Mouse (Mus musculus) limb, embryonic 13.5 days (tissue): ENCODE results near the gene Aff1. TPM values are rescaled to one million over a fixed set of nuclear protein-coding genes. Genes with fewer than 3 reads are reported as not detected.

Experiments
- ATAC-seq: fragments of 200-750 bp; cut with Nextera tagmentation; 2 replicates; pipeline ENCODE4 v1.8.0; 2017; ENCODE audit warnings: low read depth, moderate number of reproducible peaks, moderate TSS enrichment; ENCODE audit not compliant: low FRiP score
- H3K27ac ChIP-seq: fragments of 300-500 bp; sonication (generic); 2 replicates; pipeline ENCODE4 v1.5.1; 2015; ENCODE audit warnings: inconsistent platforms, mild to moderate bottlenecking, moderate library complexity
- H3K27me3 ChIP-seq: fragments of 300-500 bp; sonication (generic); 2 replicates; pipeline ENCODE4 v1.6.1; 2015; ENCODE audit warnings: mild to moderate bottlenecking, inconsistent platforms
- H3K36me3 ChIP-seq: fragments of 300-500 bp; sonication (generic); 2 replicates; pipeline ENCODE4 v1.6.1; 2015; ENCODE audit warnings: inconsistent platforms, mild to moderate bottlenecking, moderate library complexity
- H3K4me1 ChIP-seq: fragments of 300-500 bp; sonication (generic); 2 replicates; pipeline ENCODE4 v1.6.1; 2015; ENCODE audit warnings: inconsistent platforms
- H3K4me2 ChIP-seq: fragments of 300-500 bp; sonication (generic); replicated peaks from 2 replicates; pipeline ENCODE4 v1.6.1; 2015; ENCODE audit warnings: inconsistent platforms, mild to moderate bottlenecking, moderate library complexity
- H3K4me3 ChIP-seq: fragments of 300-500 bp; sonication (generic); 2 replicates; pipeline ENCODE4 v1.5.1; 2015; ENCODE audit warnings: moderate library complexity, mild to moderate bottlenecking, inconsistent platforms
- H3K9ac ChIP-seq: fragments of 300-500 bp; sonication (generic); 2 replicates; pipeline ENCODE4 v1.6.1; 2015; ENCODE audit warnings: mild to moderate bottlenecking, inconsistent platforms
- H3K9me3 ChIP-seq: fragments of 300-500 bp; sonication (generic); 2 replicates; pipeline ENCODE4 v1.6.1; 2016; ENCODE audit warnings: inconsistent platforms
- WGBS: fragments of 180-500 bp; shearing (Covaris S2); methylation state at CpG from one replicate; pipeline ENCODE4 v1.1.7; 2015; 5-methylcytosine and 5-hydroxymethylcytosine counted together
- polyA plus RNA-seq: library from polyadenylated mRNA; unstranded; fragments of >200 nt; fragmentation: Nextera tagmentation; extraction: Ambion mirVana; gene quantifications from 2 replicates; pipeline ENCODE4 v1.2.1, GENCODE M21; 2015

Gene Aff1
- polyA plus RNA-seq, 1 experiment from 2014 or later = 4.1 TPM

DNA sequence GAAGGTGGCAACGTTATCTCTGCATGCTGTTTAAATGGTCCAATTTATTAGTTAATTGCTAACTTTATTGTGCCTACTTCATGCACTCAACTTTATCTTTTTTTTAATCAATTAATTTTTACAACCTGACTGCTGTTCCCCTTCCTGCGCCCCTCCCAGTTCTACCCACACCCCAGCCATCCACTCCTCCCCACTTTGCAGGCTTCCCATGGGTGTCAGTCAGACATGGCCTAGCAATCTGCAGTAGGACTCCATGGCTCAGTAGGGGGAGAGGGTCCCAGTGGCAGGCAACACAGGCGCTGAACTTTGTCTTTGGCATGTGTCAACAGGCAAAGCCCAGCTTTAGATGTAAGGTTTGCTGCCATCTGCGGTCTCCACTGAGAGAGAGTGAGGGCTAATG, 171.6 kb downstream of the Aff1 start:
- no peak for ATAC-seq
- Histone ChIP-seq H3K4me3 (no peak overlapping the region), H3K27me3 (no peaks in the 10 kb centered on the region), H3K4me2 (no peak overlapping the region), H3K9ac (no peak overlapping the region), H3K27ac (no peak overlapping the region), H3K36me3 (peaks cover 8% of the 10 kb centered on the region; the same call in 1 of the 2 replicates), H3K9me3 (no peaks in the 10 kb centered on the region), H3K4me1 (peaks cover 10% of the 10 kb centered on the region)
- 80% methylated on average over 4 of the region's 4 CpGs for WGBS

DNA sequence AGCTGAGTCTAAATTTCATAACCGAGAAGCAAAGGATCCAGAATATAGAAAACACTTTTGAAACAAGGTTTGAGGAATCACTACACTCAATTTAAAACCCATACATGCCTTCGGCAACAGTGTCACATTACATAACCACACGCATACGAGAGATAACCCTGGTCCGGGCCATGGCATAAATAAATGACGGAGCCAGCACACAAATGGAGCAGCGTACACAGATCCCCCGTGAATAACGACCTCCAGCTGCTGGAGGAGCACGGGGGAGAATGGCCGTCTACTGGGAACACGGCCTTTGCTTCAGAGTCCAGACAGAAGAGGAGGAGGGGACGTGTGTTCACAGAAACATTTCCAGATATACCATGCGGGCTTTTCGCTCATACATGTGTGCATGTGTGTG, 197.6 kb downstream of the Aff1 start:
- Histone ChIP-seq H3K27me3 (no peaks in the 10 kb centered on the region), H3K36me3 (peaks cover 10% of the 10 kb centered on the region; the same call in 1 of the 2 replicates), H3K9ac (no peak overlapping the region), H3K4me3 (no peak overlapping the region), H3K4me1 (peaks cover 8% of the 10 kb centered on the region; the same call in 1 of the 2 replicates), H3K27ac (no peak overlapping the region), H3K4me2 (no peak overlapping the region), H3K9me3 (no peaks in the 10 kb centered on the region)
- WGBS = 39% methylated on average over 15 of the region's 15 CpGs
- no peak for ATAC-seq

DNA sequence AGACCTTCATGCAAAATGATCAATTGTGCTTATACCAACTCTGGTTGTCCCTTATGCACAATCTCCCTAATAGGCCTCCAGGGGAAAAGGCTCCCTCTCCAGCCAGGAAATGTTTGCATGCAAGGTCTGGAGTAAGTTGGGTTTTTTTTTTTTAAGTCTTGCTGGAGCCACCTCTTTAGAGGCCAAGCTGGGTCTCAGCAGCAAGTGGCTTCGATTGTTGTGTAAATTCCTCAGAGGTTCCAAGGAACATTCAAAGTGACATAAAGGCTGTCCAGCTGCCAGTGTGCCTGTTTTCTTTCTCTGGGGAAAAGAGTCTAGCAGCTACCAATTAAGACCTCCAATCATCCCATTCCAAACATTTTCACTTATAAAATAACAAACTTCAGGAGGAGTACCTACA, 206.1 kb downstream of the Aff1 start:
- H3K36me3 ChIP-seq = no peaks in the 10 kb centered on the region
- 25% methylated on average over 1 of the region's 1 CpGs for WGBS
- no peak overlapping the region for H3K9ac ChIP-seq
- no peaks in the 10 kb centered on the region for H3K27me3 ChIP-seq
- no peak overlapping the region for H3K4me3 ChIP-seq
- no peak overlapping the region for H3K4me2 ChIP-seq
- H3K27ac ChIP-seq = no peak overlapping the region
- no peaks in the 10 kb centered on the region for H3K4me1 ChIP-seq
- no peak for ATAC-seq
- no peaks in the 10 kb centered on the region for H3K9me3 ChIP-seq

Other genes with a start within 250 kb of the Aff1 start
- gene Slc10a6, start 63.0 kb upstream of the Aff1 start, polyA plus RNA-seq = 0.20 TPM in 1 of 2 replicates, not detected in the other
- not detected in 2 replicates for gene 1700016H13Rik, start 36.4 kb upstream of the Aff1 start, polyA plus RNA-seq
- 11.0 and 12.3 TPM in 2 replicates for gene Klhl8, start 218.9 kb downstream of the Aff1 start, polyA plus RNA-seq